ENCODE assay signal across 20 mouse cellular contexts in genomic region chrX:159955433-159955832, GRCm38 (mm10).
"Had no signal": no experiment of that assay in that cellular context is flagged by ENCODE, and none has a peak within 500 bp of the region (broad histone marks: within the 10 kb centered on the region; RNA-seq: fewer than 3 reads in every experiment).

No protein-coding gene starts in this region.

- H3K36me3 ChIP-seq: midbrain, embryonic 10.5 days; midbrain, embryonic 12.5 days; neural tube, embryonic 13.5 days; neural tube, embryonic 15.5 days; stomach, embryonic 15.5 days had no signal

- H3K4me1 ChIP-seq: midbrain, embryonic 10.5 days; midbrain, embryonic 12.5 days; neural tube, embryonic 13.5 days; neural tube, embryonic 15.5 days; stomach, embryonic 15.5 days had no signal

- H3K9ac ChIP-seq: lung, embryonic 14.5 days; midbrain, embryonic 12.5 days; neural tube, embryonic 13.5 days; neural tube, embryonic 15.5 days; stomach, embryonic 15.5 days had no signal

- H3K4me3 ChIP-seq: midbrain, embryonic 10.5 days; midbrain, embryonic 12.5 days; myocyte; neural tube, embryonic 13.5 days; neural tube, embryonic 15.5 days; stomach, embryonic 15.5 days had no signal

- DNase-seq: lung, adult 18-20 months; lung, embryonic 14.5 days; lung, postnatal 10 days; lung, postnatal 4 days; midbrain, embryonic 14.5 days; retina, postnatal 1 day; right cerebral cortex, adult 18-20 months; right cerebral cortex, postnatal 25 days; right cerebral cortex, postnatal 4 days; thymus, adult 2 months; thymus, postnatal 25 days; thymus, postnatal 4 days had no signal

- H3K4me2 ChIP-seq: lung, embryonic 14.5 days; midbrain, embryonic 12.5 days; neural tube, embryonic 13.5 days; neural tube, embryonic 15.5 days; stomach, embryonic 15.5 days had no signal

- ATAC-seq: midbrain, embryonic 16.5 days had no signal

- H3K9me3 ChIP-seq: midbrain, embryonic 10.5 days; midbrain, embryonic 12.5 days; neural tube, embryonic 13.5 days; neural tube, embryonic 15.5 days; stomach, embryonic 15.5 days had no signal

- H3K27ac ChIP-seq: midbrain, embryonic 10.5 days; midbrain, embryonic 12.5 days; neural tube, embryonic 13.5 days; neural tube, embryonic 15.5 days; stomach, embryonic 15.5 days; stomach, postnatal 0 days had no signal
